Mouse (Mus musculus): Measurements from ENCODE around the gene Apmap. TPM values are rescaled to one million over a fixed set of nuclear protein-coding genes. Genes with fewer than 3 reads are reported as not detected.
"Not testable (repeated sequence)": the region's sequence is repeated elsewhere in the genome, so short reads cannot be mapped to it uniquely, and the experiment has no call there.

Apmap gene
- polyA plus RNA-seq, 1 experiment from 2014 or later: 48.3 TPM

GRCm38 (mm10) chr2:150569847-150570590 is 38.3 kb downstream of the Apmap start, which contains the start of gene Cst7:
Gene Cst7, plus strand, starts transcription at chr2:150570415.
- H3K4me1 ChIP-seq (ENCODE audit: control insufficient read depth, insufficient read depth, low read length): no peaks in the 10 kb centered on the region
- ATAC-seq (ENCODE audit: low read depth): no peak
- 83% methylated on average over 11 of the region's 11 CpGs for WGBS
- H3K9me3 ChIP-seq (ENCODE audit: control insufficient read depth, low read length): no peaks in the 10 kb centered on the region
- no peaks in the 10 kb centered on the region for H3K36me3 ChIP-seq (ENCODE audit: control insufficient read depth, insufficient read depth, low read length)
- no peak within 1 kb of the TSS for H3K27ac ChIP-seq (ENCODE audit: low read depth, low read length)
- no peak within 1 kb of the TSS for H3K4me3 ChIP-seq (ENCODE audit: low read depth, low read length)
- no peaks in the 10 kb centered on the region for H3K27me3 ChIP-seq (ENCODE audit: control insufficient read depth, insufficient read depth, low read length)
- H3K9ac ChIP-seq (replicated peaks; ENCODE audit: low read depth, low read length): no peak within 1 kb of the TSS
- H3K4me2 ChIP-seq (ENCODE audit: low read depth, low read length): no peak within 1 kb of the TSS

DNA sequence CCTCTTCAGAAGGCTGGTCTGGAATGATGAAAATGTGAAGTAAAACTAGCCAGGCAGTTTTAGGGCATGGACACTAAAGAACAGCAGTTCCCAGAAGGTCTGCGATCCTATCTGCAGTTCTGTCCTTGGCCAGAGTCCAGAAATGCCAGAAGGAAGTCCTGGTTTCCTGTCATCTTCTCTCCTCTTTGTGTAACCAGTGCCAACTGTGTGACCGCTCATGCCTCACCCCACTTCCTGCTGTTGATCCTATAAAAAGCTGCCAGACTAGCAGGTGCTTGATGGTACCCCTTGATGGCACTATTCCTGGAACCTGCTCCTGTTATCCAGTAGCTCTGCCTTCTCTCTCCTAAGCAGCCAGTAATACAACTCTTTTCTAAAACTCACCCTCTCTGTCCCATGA is 41.3 kb downstream of the Apmap start:
- Histone ChIP-seq H3K4me2 (ENCODE audit: low read depth, low read length) (no peak overlapping the region), H3K9ac (replicated peaks; ENCODE audit: low read depth, low read length) (no peak overlapping the region), H3K4me1 (ENCODE audit: control insufficient read depth, insufficient read depth, low read length) (no peaks in the 10 kb centered on the region), H3K4me3 (ENCODE audit: low read depth, low read length) (no peak overlapping the region), H3K27ac (ENCODE audit: low read depth, low read length) (no peak overlapping the region), H3K36me3 (ENCODE audit: control insufficient read depth, insufficient read depth, low read length) (no peaks in the 10 kb centered on the region), H3K9me3 (ENCODE audit: control insufficient read depth, low read length) (no peaks in the 10 kb centered on the region), H3K27me3 (ENCODE audit: control insufficient read depth, insufficient read depth, low read length) (no peaks in the 10 kb centered on the region)
- WGBS: 80% methylated on average over 2 of the region's 2 CpGs
- ATAC-seq (ENCODE audit: low read depth): no peak

GRCm38 (mm10) chr2:150558568-150558967 is 49.8 kb downstream of the Apmap start:
- Histone ChIP-seq H3K9ac (replicated peaks; ENCODE audit: low read depth, low read length) (no peak overlapping the region), H3K9me3 (ENCODE audit: control insufficient read depth, low read length) (no peaks in the 10 kb centered on the region), H3K27me3 (ENCODE audit: control insufficient read depth, insufficient read depth, low read length) (no peaks in the 10 kb centered on the region), H3K4me2 (ENCODE audit: low read depth, low read length) (no peak overlapping the region), H3K36me3 (ENCODE audit: control insufficient read depth, insufficient read depth, low read length) (no peaks in the 10 kb centered on the region), H3K27ac (ENCODE audit: low read depth, low read length) (no peak overlapping the region), H3K4me1 (ENCODE audit: control insufficient read depth, insufficient read depth, low read length) (no peaks in the 10 kb centered on the region), H3K4me3 (ENCODE audit: low read depth, low read length) (no peak overlapping the region)
- peak; percentile 34; the same call in 1 of the 2 replicates for ATAC-seq (ENCODE audit: low read depth)
- 60% methylated on average over 3 of the region's 3 CpGs for WGBS

- not testable (repeated sequence) for H3K4me2 ChIP-seq (ENCODE audit: low read depth, low read length); H3K9me3 ChIP-seq (ENCODE audit: control insufficient read depth, low read length); H3K4me3 ChIP-seq (ENCODE audit: low read depth, low read length); ATAC-seq (ENCODE audit: low read depth); H3K27ac ChIP-seq (ENCODE audit: low read depth, low read length); H3K27me3 ChIP-seq (ENCODE audit: control insufficient read depth, insufficient read depth, low read length); H3K36me3 ChIP-seq (ENCODE audit: control insufficient read depth, insufficient read depth, low read length); H3K4me1 ChIP-seq (ENCODE audit: control insufficient read depth, insufficient read depth, low read length); H3K9ac ChIP-seq (replicated peaks; ENCODE audit: low read depth, low read length)
- 83% methylated on average over 10 of the region's 10 CpGs for WGBS
Measured at GRCm38 (mm10) chr2:150549576-150549975, 58.8 kb downstream of the Apmap start.

Other genes starting within 250 kb of the Apmap start
- gene 3300002I08Rik, start 245.8 kb downstream of the Apmap start, polyA plus RNA-seq (2014; fragmentation: Nextera tagmentation; extraction: Ambion mirVana): 16.9 and 20.0 TPM in 2 replicates
- gene Zfp442, start 157.1 kb downstream of the Apmap start, polyA plus RNA-seq (2014; fragmentation: Nextera tagmentation; extraction: Ambion mirVana): 8.7 and 9.1 TPM in 2 replicates
- 0.15 TPM in 1 of 2 replicates, not detected in the other for gene Zfp345, start 123.5 kb downstream of the Apmap start, polyA plus RNA-seq (2014; fragmentation: Nextera tagmentation; extraction: Ambion mirVana)
- gene Cst7, start 38.2 kb downstream of the Apmap start, polyA plus RNA-seq (2014; fragmentation: Nextera tagmentation; extraction: Ambion mirVana): 0.82 TPM in 1 of 2 replicates, not detected in the other
- gene Acss1, start 59.9 kb upstream of the Apmap start, polyA plus RNA-seq (2014; fragmentation: Nextera tagmentation; extraction: Ambion mirVana): 13.0 and 15.4 TPM in 2 replicates
- gene Vsx1, start 80.8 kb upstream of the Apmap start, polyA plus RNA-seq (2014; fragmentation: Nextera tagmentation; extraction: Ambion mirVana): 0.06 and 0.07 TPM in 2 replicates
- gene Entpd6, start 140.5 kb upstream of the Apmap start, polyA plus RNA-seq (2014; fragmentation: Nextera tagmentation; extraction: Ambion mirVana): 56.8 and 64.6 TPM in 2 replicates
- gene Pygb, start 178.2 kb upstream of the Apmap start, polyA plus RNA-seq (2014; fragmentation: Nextera tagmentation; extraction: Ambion mirVana): 77.7 and 113 TPM in 2 replicates